Mouse (Mus musculus): ENCODE results near the gene Hoxa9. TPM values are rescaled to one million over a fixed set of nuclear protein-coding genes. Genes with fewer than 3 reads are reported as not detected.

Gene Hoxa9
- polyA plus RNA-seq, 1 experiment from 2014 or later, result not detected

GRCm38 (mm10) chr6:52221993-52222685 is 8.8 kb downstream of the Hoxa9 start:
- Histone ChIP-seq H3K36me3 (no peaks in the 10 kb centered on the region), H3K4me1 (peaks cover under 1% of the 10 kb centered on the region; the same call in 1 of the 2 replicates), H3K9ac (no peak overlapping the region), H3K27me3 (peaks cover 98% of the 10 kb centered on the region), H3K9me3 (no peaks in the 10 kb centered on the region), H3K4me3 (peak overlapping the region; percentile 48; the same call in 1 of the 2 replicates), H3K4me2 (replicated peaks) (peak overlapping the region; percentile 84), H3K27ac (no peak overlapping the region)
- ATAC-seq (ENCODE audit: insufficient number of reproducible peaks, insufficient read depth, low FRiP score, low TSS enrichment), result no peak
- WGBS, result 5% methylated on average over 21 of the region's 21 CpGs

DNA sequence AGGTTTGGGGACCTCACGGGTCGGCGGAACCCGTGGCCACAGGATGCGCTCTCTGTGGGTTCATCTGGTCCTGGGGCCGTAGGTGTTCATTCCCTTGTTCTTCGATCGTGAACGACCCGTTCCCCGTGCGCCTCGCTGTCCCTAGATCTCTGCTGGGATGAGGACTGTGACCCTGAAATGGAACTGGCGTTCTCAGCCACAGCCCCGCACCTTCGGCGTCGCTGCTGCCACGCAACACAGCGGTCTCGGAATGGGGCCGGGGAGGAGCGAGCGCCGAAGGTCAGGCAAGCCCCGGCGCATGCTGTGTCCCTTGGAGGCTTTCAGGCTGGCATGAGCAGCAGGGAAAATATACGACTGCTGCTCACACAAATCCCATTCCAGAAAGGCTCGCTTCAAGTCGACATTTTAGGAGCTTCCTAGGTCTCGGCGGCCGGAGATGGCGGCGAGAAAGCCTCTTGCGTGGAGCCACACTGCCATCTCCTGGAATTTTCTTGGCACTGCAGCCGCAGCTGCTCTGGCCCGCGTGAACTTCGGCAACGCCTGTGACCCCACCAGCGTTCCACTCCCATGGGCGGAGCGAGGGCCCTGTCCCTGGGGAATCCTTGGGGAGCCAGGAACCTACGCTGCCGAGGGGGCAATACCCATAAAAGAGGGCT is 9.4 kb downstream of the Hoxa9 start, which contains the start of gene Hoxa7:
TSS of gene Hoxa7 (minus strand) at position 518 of the 656 bp plus-strand sequence.
- no peak for ATAC-seq (ENCODE audit: insufficient number of reproducible peaks, insufficient read depth, low FRiP score, low TSS enrichment)
- Histone ChIP-seq H3K4me2 (replicated peaks) (peak within 1 kb of the TSS; percentile 84), H3K36me3 (no peaks in the 10 kb centered on the region), H3K9me3 (no peaks in the 10 kb centered on the region), H3K27me3 (peaks cover 98% of the 10 kb centered on the region), H3K9ac (peak within 1 kb of the TSS; percentile 54), H3K4me1 (peaks cover 5% of the 10 kb centered on the region), H3K27ac (no peak within 1 kb of the TSS), H3K4me3 (peak within 1 kb of the TSS; percentile 48)
- WGBS, result 2% methylated on average over 46 of the region's 46 CpGs

GRCm38 (mm10) chr6:52220865-52221310 is 10.0 kb downstream of the Hoxa9 start:
- Histone ChIP-seq H3K4me1 (peaks cover 5% of the 10 kb centered on the region), H3K27ac (no peak overlapping the region), H3K36me3 (no peaks in the 10 kb centered on the region), H3K27me3 (peaks cover 98% of the 10 kb centered on the region), H3K4me2 (replicated peaks) (peak overlapping the region; percentile 84), H3K9me3 (no peaks in the 10 kb centered on the region), H3K9ac (no peak overlapping the region), H3K4me3 (peak overlapping the region; percentile 48)
- WGBS, result 6% methylated on average over 12 of the region's 12 CpGs
- ATAC-seq (ENCODE audit: insufficient number of reproducible peaks, insufficient read depth, low FRiP score, low TSS enrichment), result no peak

- Histone ChIP-seq H3K9me3 (no peaks in the 10 kb centered on the region), H3K9ac (no peak overlapping the region), H3K27me3 (peaks cover 98% of the 10 kb centered on the region), H3K4me3 (no peak overlapping the region), H3K4me1 (peaks cover 5% of the 10 kb centered on the region), H3K27ac (no peak overlapping the region), H3K36me3 (no peaks in the 10 kb centered on the region), H3K4me2 (replicated peaks) (no peak overlapping the region)
- ATAC-seq (ENCODE audit: insufficient number of reproducible peaks, insufficient read depth, low FRiP score, low TSS enrichment), result no peak
- WGBS, result 13% methylated on average over 32 of the region's 32 CpGs
These were observed 10.7 kb downstream of the Hoxa9 start for GRCm38 (mm10) chr6:52220003-52220864.

DNA sequence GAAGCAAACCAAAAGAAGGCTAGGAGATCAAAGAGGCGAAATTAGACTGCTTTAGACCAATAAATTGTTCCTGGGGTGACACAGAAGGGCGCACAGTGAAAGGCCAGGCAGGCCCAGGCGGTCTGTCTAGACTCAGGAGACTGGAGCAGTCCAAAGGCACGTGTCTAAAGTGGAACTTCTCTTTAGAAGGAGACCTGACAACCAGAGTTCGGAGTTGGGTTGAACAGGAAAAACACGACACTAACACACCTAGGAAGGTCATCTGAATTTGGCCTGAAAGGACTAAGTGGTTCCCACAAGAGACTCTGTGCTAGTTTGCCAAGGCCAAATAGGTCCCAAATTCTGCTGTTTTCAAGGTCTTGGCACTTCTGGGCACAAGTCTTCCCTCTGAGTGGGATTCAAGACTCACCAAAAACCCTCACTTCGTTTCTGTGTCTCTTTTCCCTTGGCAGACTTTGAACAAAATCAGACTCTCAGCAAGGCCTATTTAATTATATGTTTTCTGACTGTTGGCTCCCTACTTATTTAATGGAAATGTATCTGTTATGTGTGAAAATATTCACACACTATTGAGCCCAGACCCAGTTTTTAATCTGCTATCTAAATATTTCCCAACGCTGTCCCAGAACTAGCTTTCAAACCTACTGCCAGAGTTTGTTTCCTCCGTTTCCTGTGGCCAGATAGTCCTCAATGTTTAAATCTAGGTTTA is 11.5 kb downstream of the Hoxa9 start:
- H3K4me3 ChIP-seq, result no peak overlapping the region

GRCm38 (mm10) chr6:52218643-52219215 is 12.2 kb downstream of the Hoxa9 start:
- no peaks in the 10 kb centered on the region for H3K36me3 ChIP-seq
- WGBS, result 9% methylated on average over 14 of the region's 14 CpGs
- no peak overlapping the region for H3K4me3 ChIP-seq
- no peak overlapping the region for H3K27ac ChIP-seq
- H3K9me3 ChIP-seq, result no peaks in the 10 kb centered on the region
- H3K4me2 ChIP-seq (replicated peaks), result no peak overlapping the region
- no peak overlapping the region for H3K9ac ChIP-seq
- peaks cover 5% of the 10 kb centered on the region for H3K4me1 ChIP-seq
- no peak for ATAC-seq (ENCODE audit: insufficient number of reproducible peaks, insufficient read depth, low FRiP score, low TSS enrichment)
- peaks cover 98% of the 10 kb centered on the region for H3K27me3 ChIP-seq

More for the DNA sequence above, 11.5 kb downstream of the Hoxa9 start:
- Histone ChIP-seq H3K9ac (no peak overlapping the region), H3K36me3 (no peaks in the 10 kb centered on the region), H3K27me3 (peaks cover 98% of the 10 kb centered on the region), H3K9me3 (no peaks in the 10 kb centered on the region), H3K27ac (no peak overlapping the region), H3K4me2 (replicated peaks) (no peak overlapping the region), H3K4me1 (peaks cover 5% of the 10 kb centered on the region)
- 20% methylated on average over 9 of the region's 9 CpGs for WGBS
- ATAC-seq (ENCODE audit: insufficient number of reproducible peaks, insufficient read depth, low FRiP score, low TSS enrichment), result no peak

DNA sequence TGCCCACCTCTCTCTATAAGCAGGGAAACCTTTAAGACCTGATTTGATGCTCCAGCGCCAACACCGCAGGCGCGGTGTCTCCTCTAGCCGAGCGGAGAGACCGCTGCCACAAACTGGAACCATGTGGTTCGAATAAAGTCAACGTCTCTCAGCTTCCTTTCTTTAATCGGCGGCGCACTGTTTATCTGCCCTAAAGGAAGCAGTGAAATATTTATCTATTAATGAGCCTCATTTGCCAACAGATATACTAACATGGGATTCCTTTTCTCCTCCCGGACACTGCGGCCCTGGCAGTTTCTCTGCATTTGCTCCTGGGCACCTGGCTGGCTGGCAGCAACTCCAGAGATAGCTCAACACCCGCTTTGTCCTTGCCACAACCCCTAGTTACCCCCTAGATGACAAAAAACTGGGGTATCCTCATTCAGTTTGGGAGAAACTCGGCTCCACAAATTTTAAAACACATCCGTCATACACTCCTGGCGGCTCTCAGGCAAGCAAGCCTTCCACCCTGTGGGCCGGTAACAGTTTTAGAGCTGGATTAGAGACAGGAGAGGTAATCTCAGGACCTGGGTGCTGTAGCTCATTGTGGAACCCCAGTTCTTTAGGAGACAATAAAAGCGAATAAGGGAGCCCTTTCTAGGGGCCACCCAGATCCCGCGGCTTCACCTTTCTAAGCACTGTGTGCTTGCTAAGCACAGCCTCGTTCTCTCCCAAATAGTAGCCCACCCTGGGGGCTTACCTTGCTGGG is 12.8 kb downstream of the Hoxa9 start:
- Histone ChIP-seq H3K4me1 (peaks cover 5% of the 10 kb centered on the region), H3K27ac (no peak overlapping the region), H3K36me3 (no peaks in the 10 kb centered on the region), H3K4me2 (replicated peaks) (peak overlapping the region; percentile 43), H3K9me3 (no peaks in the 10 kb centered on the region), H3K4me3 (peak overlapping the region; percentile 29; the same call in 1 of the 2 replicates), H3K9ac (no peak overlapping the region), H3K27me3 (peaks cover 95% of the 10 kb centered on the region)
- ATAC-seq (ENCODE audit: insufficient number of reproducible peaks, insufficient read depth, low FRiP score, low TSS enrichment), result no peak
- 3% methylated on average over 23 of the region's 23 CpGs for WGBS

GRCm38 (mm10) chr6:52217459-52217768 is 13.5 kb downstream of the Hoxa9 start:
- Histone ChIP-seq H3K4me3 (peak overlapping the region; percentile 29), H3K27me3 (peaks cover 95% of the 10 kb centered on the region), H3K36me3 (no peaks in the 10 kb centered on the region), H3K4me1 (peaks cover 5% of the 10 kb centered on the region), H3K9ac (no peak overlapping the region), H3K27ac (no peak overlapping the region), H3K9me3 (no peaks in the 10 kb centered on the region), H3K4me2 (replicated peaks) (peak overlapping the region; percentile 43)
- no peak for ATAC-seq (ENCODE audit: insufficient number of reproducible peaks, insufficient read depth, low FRiP score, low TSS enrichment)
- under 1% methylated on average over 25 of the region's 25 CpGs for WGBS

DNA sequence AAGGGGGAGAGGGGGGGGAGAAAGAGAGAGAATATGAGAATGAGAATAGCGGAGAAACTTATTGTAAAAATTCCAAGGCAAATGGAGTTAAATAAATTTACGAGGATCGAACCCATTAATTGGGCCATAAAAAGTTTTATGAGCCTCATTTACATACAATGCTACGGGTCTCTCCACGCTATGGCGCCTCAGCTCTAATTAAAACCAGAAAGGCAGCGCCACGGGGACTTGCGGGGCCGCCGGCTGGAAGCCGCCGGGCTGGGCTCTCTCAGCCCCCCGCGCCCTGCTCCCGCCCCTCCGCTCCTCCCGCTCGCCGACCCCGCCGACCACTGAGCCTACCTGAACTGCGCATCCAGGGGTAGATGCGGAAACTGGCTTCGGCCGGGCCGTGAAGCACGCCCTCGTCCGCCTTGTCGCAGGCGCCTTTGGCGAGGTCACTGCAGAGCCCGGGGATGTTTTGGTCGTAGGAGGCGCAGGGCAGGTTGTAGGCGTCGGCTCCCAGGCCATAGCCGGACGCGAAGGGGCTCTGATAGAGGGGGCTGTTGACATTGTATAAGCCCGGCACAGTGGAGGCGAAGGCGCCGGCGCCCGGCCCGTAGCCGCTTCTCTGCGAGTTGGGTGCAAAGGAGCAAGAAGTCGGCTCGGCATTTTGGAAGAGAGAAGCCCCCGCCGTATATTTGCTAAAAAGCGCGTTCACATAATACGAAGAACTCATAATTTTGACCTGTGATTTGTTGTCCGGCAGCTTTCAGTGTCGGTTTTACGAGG is 14.0 kb downstream of the Hoxa9 start:
- 0 out of 2 replicates have a peak overlapping the region, but pooled peaks have one; percentile 33 for H3K9ac ChIP-seq
- H3K4me3 ChIP-seq, result peak overlapping the region; percentile 29
- WGBS, result 2% methylated on average over 60 of the region's 60 CpGs
- no peak for ATAC-seq (ENCODE audit: insufficient number of reproducible peaks, insufficient read depth, low FRiP score, low TSS enrichment)
- no peaks in the 10 kb centered on the region for H3K36me3 ChIP-seq
- H3K9me3 ChIP-seq, result no peaks in the 10 kb centered on the region
- H3K27me3 ChIP-seq, result peaks cover 95% of the 10 kb centered on the region
- peaks cover 5% of the 10 kb centered on the region for H3K4me1 ChIP-seq
- H3K27ac ChIP-seq, result no peak overlapping the region
- peak overlapping the region; percentile 43 for H3K4me2 ChIP-seq (replicated peaks)

Data from embryonic facial prominence, embryonic 12.5 days (tissue).